Mouse (Mus musculus) gastrocnemius, postnatal 14 days (tissue): ENCODE data around the gene Lpar3. TPM values are rescaled to one million over a fixed set of nuclear protein-coding genes. Genes with fewer than 3 reads are reported as not detected.

Source experiments
- DNase-seq: peaks from one replicate; pipeline ENCODE4 v3.0.0; 2021; ENCODE audit warnings: mixed read lengths
- intact Hi-C: fragments of 180-260 bp; cut with DNase I; formaldehyde crosslinking; loops from one replicate; pipeline ENCODE4 v1.15.1; 2025; ENCODE audit warnings: low total_unique reads
- total RNA-seq, 2 experiments: library from RNA; stranded (reverse); gene quantifications; 2 replicates each; pipeline ENCODE4 v1.2.3; 2021

The Lpar3 gene
- total RNA-seq, 2 experiments from 2014 or later = 0.18 to 0.29 TPM

DNA sequence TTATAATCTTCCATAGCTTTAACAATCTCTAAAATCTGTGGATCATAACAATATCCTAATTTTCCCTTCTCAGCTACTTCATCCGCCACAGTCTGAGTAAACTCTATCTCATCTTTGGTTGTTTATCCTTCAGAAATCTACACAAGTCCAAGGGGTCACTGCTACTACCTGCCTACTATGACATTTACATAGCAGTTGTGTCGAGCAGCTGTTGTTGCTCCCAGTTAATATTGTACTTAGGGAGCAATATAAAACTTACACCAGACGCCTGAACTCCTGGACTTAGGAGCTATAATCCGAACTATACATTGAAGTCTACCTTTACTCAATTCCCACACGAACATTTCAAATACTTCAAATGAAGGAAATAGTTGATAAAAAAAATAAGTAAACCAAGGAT, 71.8 kb downstream of the Lpar3 start:
- intact Hi-C loops = no loop called here
- no peak for DNase-seq

DNA sequence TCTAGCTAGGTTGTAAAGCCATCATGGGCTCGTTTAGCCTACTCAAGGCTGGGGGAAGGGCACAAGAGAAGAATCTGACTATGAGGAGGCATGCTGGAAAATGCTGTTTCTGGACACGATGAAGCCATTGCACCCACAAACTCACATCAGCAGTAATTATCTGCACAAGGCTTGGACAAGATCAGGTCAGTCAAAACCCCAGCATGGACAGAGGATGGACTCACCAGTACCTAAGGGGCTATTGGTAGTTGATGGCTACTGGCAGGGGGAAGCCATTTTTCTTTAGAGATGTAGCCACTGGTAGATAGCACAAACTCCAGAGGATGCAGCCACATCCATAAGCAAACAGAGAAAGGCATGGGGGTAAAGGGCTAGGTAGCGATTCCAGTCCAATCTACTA, 81.7 kb downstream of the Lpar3 start:
- no peak for DNase-seq
- intact Hi-C loops = no loop called here

DNA sequence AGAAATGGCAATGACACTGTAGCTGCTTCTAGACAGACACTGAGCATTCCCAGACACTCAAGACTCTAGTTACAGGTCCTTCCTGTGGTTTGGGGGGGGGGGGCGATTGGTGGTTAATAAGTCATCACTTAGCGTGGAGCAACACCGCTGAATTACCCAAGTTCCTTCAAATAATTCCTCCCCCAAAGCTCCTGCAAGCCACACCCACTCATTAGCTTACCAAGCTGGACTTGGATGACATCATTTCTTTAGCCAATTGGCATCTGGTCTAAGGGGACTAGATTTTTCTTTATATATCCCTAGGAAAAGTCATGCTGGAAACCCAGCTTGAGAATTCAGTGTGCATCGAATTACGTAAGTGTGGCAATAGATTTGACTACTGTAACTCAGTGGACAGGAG, 82.4 kb downstream of the Lpar3 start:
- no peak for DNase-seq
- intact Hi-C loops = no loop called here

DNA sequence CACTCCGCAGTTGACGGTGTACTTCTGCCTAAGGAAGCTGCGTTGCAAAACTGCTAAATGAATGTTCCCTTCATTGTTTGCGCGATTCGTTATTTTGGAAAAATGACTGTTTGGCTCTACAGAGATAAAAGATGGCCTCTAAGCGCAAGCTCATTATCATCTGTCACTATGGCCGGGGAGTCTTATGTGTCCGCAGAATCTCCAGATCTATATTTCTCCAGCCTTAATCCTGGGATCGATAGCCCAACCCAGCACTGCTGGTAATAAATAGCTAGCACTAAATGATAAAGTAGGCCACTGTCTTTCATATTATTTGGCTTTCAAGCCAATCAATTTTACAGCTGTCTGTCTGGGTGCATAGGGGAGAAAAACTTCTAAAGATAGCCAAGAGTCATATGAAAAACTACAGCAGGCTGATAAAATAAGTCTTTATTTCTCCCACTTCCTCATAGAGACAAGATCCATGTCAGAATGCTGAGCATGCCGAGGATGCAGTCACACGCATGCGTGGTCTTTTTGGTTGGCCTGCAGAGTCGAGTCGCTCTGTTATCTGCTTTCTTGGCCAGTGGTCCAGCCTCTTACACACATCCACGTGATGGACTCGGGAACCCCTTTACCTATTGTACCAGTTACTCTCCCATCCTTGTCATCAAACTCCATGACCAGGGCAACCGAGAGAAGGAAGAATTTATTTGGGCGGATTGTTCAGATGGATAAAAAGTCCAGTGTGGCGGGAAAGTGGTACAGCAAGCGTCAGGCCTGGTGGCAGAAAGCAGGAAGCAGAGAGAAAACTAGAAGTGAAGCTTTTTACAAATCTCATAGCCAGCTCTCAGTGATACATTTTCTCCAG, 84.0 kb downstream of the Lpar3 start:
- intact Hi-C loops = no loop called here
- DNase-seq = no peak

DNA sequence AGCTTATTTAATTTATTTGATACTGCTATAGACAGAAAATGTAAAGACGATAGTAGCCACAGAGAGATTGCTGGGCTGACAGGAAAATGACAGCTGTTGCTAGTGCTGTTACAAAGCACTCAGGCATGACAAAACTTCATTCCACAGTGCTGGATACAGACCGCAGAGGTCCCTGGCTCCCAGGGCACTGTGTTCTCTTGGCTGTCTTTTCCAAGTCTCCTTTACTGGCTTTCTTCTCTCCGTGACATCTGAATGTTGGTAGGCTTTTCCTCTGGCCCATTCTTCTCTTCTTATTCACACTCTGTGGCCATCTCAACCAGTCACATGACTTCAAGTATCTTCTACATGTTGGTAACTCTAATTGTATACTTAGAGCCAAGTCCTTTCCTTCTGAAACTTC, 86.6 kb downstream of the Lpar3 start:
- intact Hi-C loops = no loop called here
- DNase-seq = no peak

DNA sequence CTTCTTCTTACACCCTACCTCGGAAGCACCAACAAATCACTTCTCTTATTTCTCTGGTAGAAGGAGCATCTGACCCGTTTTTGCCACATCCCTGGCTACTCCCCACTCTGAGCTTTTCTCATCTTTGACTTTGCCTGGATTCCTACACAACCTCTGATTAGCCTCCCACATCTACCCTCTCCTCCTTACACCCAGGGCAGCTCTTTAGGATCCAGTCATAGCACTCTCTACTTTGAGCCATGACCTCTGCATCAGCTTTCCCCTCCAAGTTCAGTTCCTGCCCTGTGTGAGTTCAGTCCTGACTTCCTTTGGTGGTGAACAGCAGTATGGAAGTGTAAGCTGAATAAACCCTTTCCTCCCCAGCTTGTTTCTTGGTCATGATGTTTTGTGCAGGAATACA, 87.1 kb downstream of the Lpar3 start:
- intact Hi-C loops = no loop called here
- no peak for DNase-seq

DNA sequence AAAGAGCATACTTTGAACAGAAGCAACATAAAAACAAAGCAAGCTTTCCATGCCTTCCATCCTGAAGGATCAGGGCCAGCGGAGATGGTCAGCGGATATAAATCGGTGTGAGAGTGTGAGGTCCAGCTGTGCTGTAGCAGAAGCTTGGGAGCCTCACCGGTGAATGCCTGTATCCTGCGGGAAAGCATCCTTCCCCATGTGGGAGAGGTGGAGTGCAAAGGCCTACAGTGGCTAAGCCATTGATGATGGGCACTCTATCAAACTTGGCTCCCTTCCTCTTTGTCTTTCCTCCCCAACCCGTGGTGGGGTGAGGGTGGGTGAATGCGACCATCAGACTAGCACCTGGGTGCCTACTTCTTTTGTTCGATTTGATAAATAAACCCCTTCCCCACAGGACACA, 88.8 kb downstream of the Lpar3 start:
- DNase-seq = no peak
- intact Hi-C loops = no loop called here

DNA sequence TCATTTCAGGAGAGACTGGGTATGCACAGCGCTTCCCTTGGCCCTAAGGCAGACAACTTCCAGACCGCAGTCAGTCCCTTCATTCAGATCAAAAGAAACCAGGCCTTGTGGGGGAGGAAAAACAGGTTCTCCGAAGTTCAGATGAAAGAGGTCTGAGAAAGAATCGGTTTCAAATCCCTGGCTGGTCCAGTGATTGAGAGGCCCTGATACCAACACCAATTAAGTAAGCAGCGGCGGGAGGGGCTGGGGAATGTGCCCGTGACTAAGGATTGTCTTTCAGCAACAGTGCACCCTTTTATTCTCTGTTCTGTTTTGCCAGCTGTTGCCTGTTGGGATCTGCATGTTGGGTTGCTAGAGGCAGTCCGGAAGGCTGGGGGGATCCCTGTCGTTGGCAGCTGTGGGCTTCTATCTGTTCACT, 90.4 kb downstream of the Lpar3 start:
- intact Hi-C loops = no loop called here
- DNase-seq = peak; percentile 26

DNA sequence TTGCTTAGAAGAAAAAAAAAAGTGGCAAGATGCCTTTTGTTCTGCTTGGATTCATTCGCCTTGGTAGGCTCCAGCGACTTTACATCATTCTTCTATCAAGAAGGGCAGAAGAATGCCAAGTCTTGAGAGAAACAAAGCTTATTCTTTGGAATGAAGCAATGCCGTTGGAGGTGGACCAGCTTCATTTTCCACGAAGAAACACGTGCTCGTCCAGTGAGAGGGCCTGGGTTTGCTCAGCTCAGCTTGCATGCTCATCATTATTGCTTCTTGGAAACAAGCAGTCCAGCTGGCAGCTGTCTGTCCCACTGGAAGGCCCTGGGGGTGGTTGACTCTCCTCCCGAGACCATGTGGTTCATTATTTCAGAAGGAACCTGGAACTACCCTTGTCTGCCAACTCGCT, 94.7 kb downstream of the Lpar3 start:
- intact Hi-C loops = no loop called here

DNA sequence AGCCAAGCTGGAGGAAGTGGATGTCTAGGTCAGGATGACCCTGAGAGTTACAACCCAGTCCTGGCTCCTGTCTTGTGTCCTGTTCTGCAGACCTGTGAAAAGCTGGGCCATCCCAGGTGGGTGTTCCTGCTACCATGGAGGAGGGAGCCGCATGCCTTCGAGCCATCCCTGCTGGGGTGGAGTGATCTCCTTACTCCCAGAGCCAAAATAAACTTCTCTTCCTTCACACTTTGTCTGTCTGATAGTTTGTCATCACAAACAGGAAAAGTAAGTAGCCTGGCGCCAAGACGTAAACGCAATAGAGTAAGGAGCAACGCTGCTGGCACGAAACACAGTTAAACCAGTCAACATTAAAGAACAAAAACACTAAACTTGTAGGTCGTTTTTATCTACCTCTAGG, 95.5 kb downstream of the Lpar3 start:
- DNase-seq = no peak
- intact Hi-C loops = no loop called here

More for the DNA sequence above, 94.7 kb downstream of the Lpar3 start:
- peak; percentile 8 for DNase-seq

DNA sequence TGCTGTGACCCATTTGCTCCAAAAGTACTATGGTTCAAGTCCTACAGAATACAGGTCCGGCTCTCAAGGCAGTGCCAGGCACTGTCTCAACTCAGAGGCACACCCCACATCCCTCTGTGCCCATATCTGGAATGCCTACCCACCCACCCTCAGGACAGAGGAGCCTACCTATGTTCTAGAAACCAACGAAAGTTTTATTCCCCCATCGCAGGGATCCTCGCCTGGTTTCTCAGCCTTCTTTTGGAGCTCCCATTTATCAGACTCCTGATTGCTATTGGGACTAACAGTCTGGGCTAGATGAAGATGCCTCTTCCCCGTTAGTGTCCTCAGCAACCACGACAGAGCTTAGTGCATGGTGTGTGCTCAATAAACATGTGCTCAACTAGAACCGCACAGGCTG, 96.6 kb downstream of the Lpar3 start:
- intact Hi-C loops = no loop called here
- no peak for DNase-seq

DNA sequence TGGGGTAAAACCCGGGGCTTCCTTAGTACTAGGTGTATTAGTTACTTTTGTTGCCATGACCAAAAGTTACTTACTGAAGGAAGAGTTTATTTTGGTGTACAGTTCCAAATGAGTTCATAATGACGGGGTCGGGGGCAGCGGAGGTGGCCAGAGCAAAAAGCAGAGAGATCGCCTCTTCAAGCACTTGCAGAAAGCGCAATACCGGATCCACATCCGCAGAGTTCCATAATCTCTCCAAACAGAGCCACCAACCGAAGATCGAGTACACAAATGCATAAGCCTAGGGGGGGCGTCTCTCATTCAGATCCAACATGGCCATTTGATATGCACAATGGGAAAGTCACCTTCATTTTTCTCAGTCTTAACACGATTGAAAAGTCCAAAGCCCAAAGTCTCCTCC, 97.1 kb downstream of the Lpar3 start:
- DNase-seq = no peak
- intact Hi-C loops = no loop called here

DNA sequence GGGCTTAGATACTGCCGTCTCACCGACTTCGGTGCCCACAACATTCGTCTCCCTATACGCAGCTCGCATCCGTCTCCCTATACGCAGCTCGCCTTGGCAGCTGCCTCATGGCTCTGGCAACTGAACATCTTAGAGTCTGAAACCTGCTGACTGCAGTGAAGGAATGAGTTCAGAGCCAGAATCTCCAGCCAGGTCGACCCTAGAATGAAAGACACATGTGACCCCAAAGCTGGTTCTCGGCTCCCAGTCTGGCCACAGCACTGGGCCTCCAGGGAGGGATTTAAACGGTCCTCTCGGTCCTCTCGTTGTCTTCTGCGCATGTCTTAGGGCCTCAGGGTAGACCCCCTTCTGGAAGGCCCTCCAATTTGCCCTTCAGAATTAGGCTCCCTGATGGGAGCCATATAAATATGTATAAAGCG, 97.8 kb downstream of the Lpar3 start:
- DNase-seq = no peak
- intact Hi-C loops = no loop called here

DNA sequence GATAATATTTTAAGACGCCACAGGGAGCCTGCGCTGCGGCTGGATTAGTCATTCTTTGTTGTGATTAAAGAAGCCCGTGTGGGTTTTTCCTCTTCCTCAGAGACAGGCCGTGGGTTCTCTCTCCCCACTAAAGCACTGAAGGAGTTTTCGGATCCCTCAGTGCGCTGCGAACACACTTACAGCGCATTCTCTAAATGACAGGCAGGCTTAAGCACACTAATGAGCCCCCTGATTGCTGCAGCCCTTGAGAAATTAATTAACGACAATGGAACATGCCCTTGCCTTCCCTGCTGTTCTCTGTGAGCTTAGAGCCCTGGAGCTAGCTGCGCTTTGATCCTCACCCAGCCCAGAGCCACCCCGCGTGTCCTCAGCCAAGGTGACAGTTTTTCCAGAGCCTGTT, 98.2 kb downstream of the Lpar3 start:
- intact Hi-C loops = no loop called here
- DNase-seq = no peak

DNA sequence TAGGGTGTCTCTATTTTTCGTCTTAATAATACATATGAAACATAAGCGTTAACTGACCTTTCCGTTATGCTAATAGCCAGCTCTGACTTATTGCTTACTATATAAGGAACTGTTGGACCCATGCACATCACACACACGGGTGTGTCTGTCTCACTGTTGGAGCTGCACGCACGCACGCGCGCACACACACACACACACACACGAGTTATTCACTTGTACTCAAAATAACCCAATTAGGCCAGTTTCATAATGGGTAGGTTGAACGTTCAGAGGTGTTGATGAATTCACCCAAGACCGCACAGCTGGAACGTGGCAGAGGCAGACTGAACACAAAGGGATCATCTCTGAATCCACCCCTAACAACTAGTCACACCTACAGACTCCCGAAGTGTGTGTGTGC, 98.7 kb downstream of the Lpar3 start:
- intact Hi-C loops = no loop called here
- no peak for DNase-seq

DNA sequence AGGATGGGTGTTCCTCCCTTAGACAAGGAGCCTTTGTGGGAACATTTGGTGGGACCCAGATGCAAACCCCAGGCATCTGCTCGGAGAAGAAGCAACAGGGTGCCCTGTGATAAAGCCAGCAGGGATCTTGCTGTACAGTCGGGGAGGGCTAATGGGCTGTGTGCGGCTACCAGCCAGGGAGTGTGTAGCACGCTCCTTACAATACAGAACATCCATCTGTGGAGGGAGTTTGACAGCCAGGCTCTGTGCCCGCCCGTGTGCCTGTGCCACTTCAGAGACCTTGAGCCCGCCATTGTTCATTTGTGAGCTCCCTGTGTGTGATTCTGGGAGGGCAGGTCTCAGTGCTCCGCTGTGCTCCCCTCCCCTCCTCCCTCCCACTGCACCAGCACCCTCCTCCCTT, 104.2 kb downstream of the Lpar3 start:
- intact Hi-C loops = loop anchor here (5.0 kb wide), 1 partner anchor 138 kb away; no protein-coding TSS in a partner anchor
- DNase-seq = no peak

DNA sequence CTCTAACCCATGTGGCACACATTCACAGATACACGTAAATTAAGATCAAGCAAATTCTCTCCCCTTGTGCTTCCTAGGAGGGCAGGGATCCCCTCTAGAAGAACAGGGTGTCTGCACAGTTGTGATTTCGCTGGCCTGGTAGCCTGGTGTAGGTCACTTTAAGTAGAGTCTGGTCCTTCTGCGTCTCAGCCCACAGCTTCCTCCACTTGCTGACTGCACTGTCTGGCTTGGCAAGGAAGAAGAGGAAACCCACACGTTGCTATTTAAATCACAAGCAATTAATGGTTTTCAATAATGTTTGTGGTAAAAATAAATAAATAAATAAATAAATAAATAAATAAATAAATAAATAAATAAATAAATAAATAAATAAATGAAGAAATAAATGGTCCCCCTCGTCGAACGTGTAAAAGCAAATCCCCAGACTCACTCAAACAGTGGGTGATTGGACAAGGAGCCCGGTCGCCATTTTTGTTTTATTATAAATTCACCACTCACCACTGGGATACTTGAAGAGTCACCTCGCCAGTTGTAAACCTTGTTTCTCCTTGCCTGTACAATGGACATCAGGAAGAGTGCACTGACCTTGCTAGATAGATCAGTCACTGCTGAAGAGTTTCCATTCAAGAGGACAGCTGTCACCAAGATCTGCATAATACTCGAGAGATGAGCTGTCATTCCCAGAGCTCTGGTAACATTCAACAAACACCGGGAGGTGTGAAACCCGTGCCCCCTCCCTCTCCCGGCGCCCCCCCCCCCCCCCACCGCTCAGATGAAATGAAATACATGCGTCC, 106.2 kb downstream of the Lpar3 start:
- intact Hi-C loops = loop anchor here (5.0 kb wide), 1 partner anchor 140 kb away; no protein-coding TSS in a partner anchor
- DNase-seq = no peak

DNA sequence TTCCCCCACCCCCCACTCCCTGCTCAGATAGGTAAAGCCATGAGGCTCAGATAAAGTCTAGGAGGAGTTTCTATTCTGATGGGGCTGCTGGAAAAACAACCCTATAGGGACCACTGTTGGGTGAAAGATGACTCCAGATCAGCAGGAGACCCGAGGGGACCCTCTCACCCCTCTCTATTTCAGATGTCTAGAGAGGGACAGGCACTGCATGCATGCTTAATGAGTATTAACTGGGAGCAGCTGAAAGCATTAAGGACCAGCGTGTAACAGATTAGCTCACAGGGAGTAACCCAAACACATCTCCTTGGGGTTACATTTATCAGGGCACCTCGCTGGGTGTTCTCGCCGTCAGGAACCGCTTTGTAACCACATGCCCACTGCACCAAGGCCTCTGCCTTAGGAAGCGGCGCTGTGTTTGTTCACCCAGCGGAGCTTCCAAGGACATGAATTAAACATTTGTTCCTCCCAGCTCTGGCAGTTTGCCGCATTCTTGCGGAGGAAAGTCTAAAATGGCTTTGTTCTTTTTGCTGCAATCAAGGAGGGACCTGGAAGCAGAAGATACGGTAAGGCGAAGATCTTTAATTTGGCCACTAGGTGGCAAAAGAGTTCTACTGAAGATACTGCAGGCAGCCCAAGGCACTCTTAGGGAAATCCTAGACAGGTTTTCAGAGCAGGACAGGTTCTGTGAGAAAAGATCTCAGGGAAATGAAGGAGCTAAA, 106.9 kb downstream of the Lpar3 start:
- peak; percentile 44 for DNase-seq
- intact Hi-C loops = loop anchor here (5.0 kb wide), 1 partner anchor 140 kb away; no protein-coding TSS in a partner anchor

DNA sequence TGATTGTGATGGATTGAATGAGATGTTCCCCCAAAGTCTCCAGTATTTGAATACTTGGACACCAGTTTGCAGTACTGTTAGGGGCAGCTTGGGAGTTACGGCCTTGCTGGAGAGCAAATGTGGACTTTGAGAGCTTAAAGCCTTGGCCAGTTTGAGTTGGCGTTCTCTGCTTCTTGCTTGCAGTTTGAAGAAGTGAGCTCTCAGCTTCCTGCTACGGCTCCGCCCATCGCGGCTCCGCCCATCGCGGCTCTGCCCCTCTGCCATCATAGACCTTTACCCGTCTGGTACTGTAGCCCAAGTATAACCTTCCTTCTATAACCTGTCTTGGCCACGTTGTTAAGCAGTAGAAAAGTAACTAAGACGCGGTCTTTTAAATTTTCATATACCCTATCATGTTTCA, 108.0 kb downstream of the Lpar3 start:
- peak; percentile 10 for DNase-seq
- intact Hi-C loops = loop anchor here (5.0 kb wide), 1 partner anchor 141 kb away; no protein-coding TSS in a partner anchor

DNA sequence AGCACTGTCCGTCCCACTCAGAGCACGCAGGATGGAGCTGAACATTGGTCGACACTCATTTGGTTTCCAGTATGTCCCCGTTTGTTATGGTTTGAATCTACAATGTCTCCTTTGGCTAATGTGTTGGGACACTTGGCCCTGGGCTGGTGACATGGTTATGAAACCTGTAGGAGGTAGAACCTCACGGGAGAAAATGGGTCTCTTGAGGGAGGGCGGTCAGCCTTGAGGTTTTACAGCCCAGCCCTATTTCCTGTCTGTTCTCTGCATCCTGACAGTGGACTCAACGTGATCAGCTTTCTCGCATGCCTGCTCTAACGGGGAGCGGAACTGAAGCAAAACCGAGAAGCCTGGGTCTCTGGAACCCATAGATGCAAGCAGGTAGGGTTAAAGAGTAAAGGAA, 111.1 kb downstream of the Lpar3 start:
- no peak for DNase-seq
- intact Hi-C loops = loop anchor here (5.0 kb wide), 1 partner anchor 150 kb away; no protein-coding TSS in a partner anchor
